Mouse (Mus musculus) testis, postnatal 10 days (tissue): ENCODE measurements at regions not wholly inside any gene's neighbourhood (a gene's known extent, or its start where the extent isn't known, plus 50 kb on each side); places are given as distances from the start of the nearest gene placed in this dataset.

ENCODE experiments used
- DNase-seq: peaks from one replicate; pipeline ENCODE4 v3.0.0; 2021; ENCODE audit warnings: low spot score

GRCm38 (mm10) chr3:66646251-66646650 is 334.9 kb upstream of the Rsrc1 start:
- DNase-seq, result no peak

GRCm38 (mm10) chr3:66649271-66649670 is 331.9 kb upstream of the Rsrc1 start:
- DNase-seq, result no peak

GRCm38 (mm10) chr3:66650076-66650748 is 331.0 kb upstream of the Rsrc1 start:
- DNase-seq, result peak; percentile 41

- DNase-seq, result no peak
Measured at GRCm38 (mm10) chr3:66650749-66651472, 330.3 kb upstream of the Rsrc1 start.

- no peak for DNase-seq
Measured at GRCm38 (mm10) chr3:66652139-66652846, 328.9 kb upstream of the Rsrc1 start.

- no peak for DNase-seq
Measured at GRCm38 (mm10) chr3:66653961-66654360, 327.2 kb upstream of the Rsrc1 start.

- no peak for DNase-seq
Measured at GRCm38 (mm10) chr3:66654860-66655259, 326.3 kb upstream of the Rsrc1 start.

- DNase-seq, result no peak
Measured at GRCm38 (mm10) chr3:66656458-66656857, 324.7 kb upstream of the Rsrc1 start.

GRCm38 (mm10) chr3:66660555-66660954 is 320.6 kb upstream of the Rsrc1 start:
- no peak for DNase-seq

- DNase-seq, result no peak
Measured at GRCm38 (mm10) chr3:66661826-66662618, 319.2 kb upstream of the Rsrc1 start.

GRCm38 (mm10) chr3:66683589-66684286 is 297.5 kb upstream of the Rsrc1 start:
- no peak for DNase-seq

GRCm38 (mm10) chr3:66684287-66684903 is 296.8 kb upstream of the Rsrc1 start:
- DNase-seq, result no peak

- DNase-seq, result no peak
Measured at GRCm38 (mm10) chr3:66685136-66685535, 296.1 kb upstream of the Rsrc1 start.

- no peak for DNase-seq
Measured at GRCm38 (mm10) chr3:66687126-66687525, 294.1 kb upstream of the Rsrc1 start.

GRCm38 (mm10) chr3:66690906-66691522 is 290.2 kb upstream of the Rsrc1 start:
- peak; percentile 42 for DNase-seq

GRCm38 (mm10) chr3:66695125-66695524 is 286.1 kb upstream of the Rsrc1 start:
- no peak for DNase-seq

- no peak for DNase-seq
Measured at GRCm38 (mm10) chr3:66695661-66696253, 285.4 kb upstream of the Rsrc1 start.

GRCm38 (mm10) chr3:66698083-66698482 is 283.1 kb upstream of the Rsrc1 start:
- DNase-seq, result no peak

- no peak for DNase-seq
Measured at GRCm38 (mm10) chr3:66705766-66706165, 275.4 kb upstream of the Rsrc1 start.

GRCm38 (mm10) chr3:66735468-66735867 is 245.7 kb upstream of the Rsrc1 start:
- DNase-seq, result no peak
